ENCODE assay signal across 28 mouse cellular contexts in the genomic region with DNA sequence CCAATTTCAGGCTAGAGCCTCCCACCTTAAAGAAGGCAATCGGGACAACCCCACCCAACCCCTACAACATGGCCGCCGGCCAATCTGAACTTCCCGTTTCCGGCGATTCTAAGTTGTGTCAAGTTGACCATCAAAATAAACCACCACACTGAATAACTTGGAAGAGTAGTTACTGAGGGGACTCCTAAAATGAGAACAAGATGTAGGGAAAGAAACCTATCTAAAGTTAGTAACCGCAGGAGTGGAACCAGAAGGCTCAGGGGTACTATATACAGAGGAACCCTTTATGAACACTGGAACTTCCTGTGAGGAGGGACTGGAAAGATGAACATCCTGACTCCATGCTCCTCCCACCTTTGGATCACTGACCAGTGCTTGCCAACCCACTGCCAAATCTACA. TPM values are rescaled to one million over a fixed set of nuclear protein-coding genes. Genes with fewer than 3 reads are reported as not detected.
A peak's percentile ranks its signal among the peaks of the same experiment; 100 is the strongest.
DNase-seq lines count a peak whose midpoint lies in the region; ATAC-seq and TF ChIP-seq lines count a peak whose summit lies in the region.
"Had no signal": no experiment of that assay in that cellular context is flagged by ENCODE, and none has a peak within 500 bp of the region (broad histone marks: within the 10 kb centered on the region; RNA-seq: fewer than 3 reads in every experiment).

No protein-coding gene starts in this region.

- no peak for TF ChIP-seq CTCF in heart, adult 2 months (IDR thresholded peaks at IDR 0.05)
- TF ChIP-seq CTCF in MEL (IDR thresholded peaks at IDR 0.05 in 2 of 3, conservative IDR thresholded peaks at IDR 0.05 in 1 of 3; ENCODE audit: control insufficient read depth in 1 of 3, insufficient read depth in 1 of 3, low read depth in 2 of 3, low read length in 3 of 3, poor library complexity in 1 of 3, severe bottlenecking in 1 of 3), result no peak

- no peak for ATAC-seq in hindbrain, embryonic 12.5 days (ENCODE audit: low FRiP score)
- ATAC-seq: activated CD4-positive, CD25-positive, alpha-beta regulatory T cell, adult 4 months; CD4-positive, CD25-positive, alpha-beta regulatory T cell, adult 4 months; Patski had no signal

- no peaks in the 10 kb centered on the region for H3K27me3 ChIP-seq in heart, adult 2 months (ENCODE audit: control insufficient read depth, insufficient read depth, low read length)
- no peaks in the 10 kb centered on the region for H3K27me3 ChIP-seq in MEL (ENCODE audit: control insufficient read depth in 1 of 2, insufficient read depth in 2 of 2, low read length in 2 of 2)
- H3K27me3 ChIP-seq in hindbrain, embryonic 12.5 days, result no peaks in the 10 kb centered on the region; the same call in 1 of the 2 replicates
- H3K27me3 ChIP-seq: CH12.LX, Patski had no signal

- H3K9me3 ChIP-seq in MEL (replicated peaks; ENCODE audit: insufficient read depth, low read length), result no peaks in the 10 kb centered on the region
- no peaks in the 10 kb centered on the region for H3K9me3 ChIP-seq in hindbrain, embryonic 12.5 days (replicated peaks)
- H3K9me3 ChIP-seq: G1E had no signal

- TF ChIP-seq POLR2A in heart, adult 2 months (IDR thresholded peaks at IDR 0.05; ENCODE audit: insufficient read depth, low read depth, low read length), result no peak
- TF ChIP-seq POLR2A in MEL (IDR thresholded peaks at IDR 0.05; ENCODE audit: control insufficient read depth in 1 of 2, insufficient read depth in 1 of 2, low read depth in 1 of 2, low read length in 2 of 2, poor library complexity in 1 of 2), result no peak

- no peak overlapping the region for H3K9ac ChIP-seq in heart, adult 2 months (ENCODE audit: low read depth, low read length)
- H3K9ac ChIP-seq in MEL (ENCODE audit: control insufficient read depth, low read depth, low read length, poor library complexity, severe bottlenecking), result no peak overlapping the region
- H3K9ac ChIP-seq in hindbrain, embryonic 12.5 days, result no peak overlapping the region

- H3K27ac ChIP-seq in heart, adult 2 months, result no peak overlapping the region
- peak overlapping the region; percentile 25 for H3K27ac ChIP-seq in MEL (ENCODE audit: control insufficient read depth, low read depth, low read length)
- H3K27ac ChIP-seq in hindbrain, embryonic 12.5 days, result no peak overlapping the region

- H3K4me1 ChIP-seq in heart, adult 2 months (ENCODE audit: control insufficient read depth, insufficient read depth, low read length), result no peaks in the 10 kb centered on the region
- H3K4me1 ChIP-seq in MEL (ENCODE audit: control insufficient read depth in 1 of 2, insufficient read depth in 2 of 2, low read length in 2 of 2), result peaks cover 6 to 35% of the 10 kb centered on the region in 2 experiments
- H3K4me1 ChIP-seq in hindbrain, embryonic 12.5 days, result no peaks in the 10 kb centered on the region

- 90% methylated on average over 7 of the region's 7 CpGs for WGBS in heart, adult 2 months
- WGBS in hindbrain, embryonic 12.5 days, result 96% methylated on average over 7 of the region's 7 CpGs

- TF ChIP-seq RAD21 in MEL (IDR thresholded peaks at IDR 0.05; ENCODE audit: low read depth, low read length), result no peak

- intact Hi-C loops in heart, adult 2 months (cut with DNase I), result loop anchor here (10.0 kb wide), 1 partner anchor 223 kb away; no protein-coding TSS in a partner anchor

- H3K36me3 ChIP-seq in heart, adult 2 months (ENCODE audit: control insufficient read depth, insufficient read depth, low read length), result no peaks in the 10 kb centered on the region
- peaks cover 0 to 30% of the 10 kb centered on the region in 2 experiments; a peak in 2 of 4 replicates for H3K36me3 ChIP-seq in MEL (ENCODE audit: control insufficient read depth in 1 of 2, insufficient read depth in 2 of 2, low read length in 2 of 2)
- no peaks in the 10 kb centered on the region for H3K36me3 ChIP-seq in hindbrain, embryonic 12.5 days
- H3K36me3 ChIP-seq: G1E had no signal

- no peak overlapping the region for H3K4me2 ChIP-seq in hindbrain, embryonic 12.5 days (replicated peaks)

- H3K4me3 ChIP-seq in heart, adult 2 months, result no peak overlapping the region
- H3K4me3 ChIP-seq in MEL (ENCODE audit: control insufficient read depth in 1 of 2, insufficient read depth in 1 of 2, low read depth in 2 of 2, low read length in 2 of 2), result peak overlapping the region; percentile 0 to 2; a peak in 2 of 4 replicates
- H3K4me3 ChIP-seq in hindbrain, embryonic 12.5 days, result no peak overlapping the region

- peak; percentile 73 for DNase-seq in heart, adult 11 months
- DNase-seq in heart, adult 2 months, result no peak
- DNase-seq in MEL (ENCODE audit: low read depth, low spot score), result peak; percentile 67
- peak; percentile 10 for DNase-seq in MEL-GATA-1-ER (ENCODE audit: extremely low read depth, low read depth)
- no peak for DNase-seq in right cerebral cortex, adult 2 months (ENCODE audit: low spot score in 2 of 2)
- DNase-seq: adrenal gland, adult 2 months; adrenal gland, adult 8-10 months; adrenal gland, postnatal 10 days; adrenal gland, postnatal 14 days; adrenal gland, postnatal 25 days; adrenal gland, postnatal 36 days; B cell, adult 2 months; cerebellum, adult 11 months; cerebellum, adult 11-12 months; cerebellum, adult 18-20 months; cerebellum, adult 2 months; cerebellum, adult 8-10 months had no signal

- no peak for TF ChIP-seq EP300 in heart, adult 2 months (IDR thresholded peaks at IDR 0.05; ENCODE audit: insufficient read depth, low read depth, low read length)
- peak in 1 of 2 experiments; percentile 29; a peak in 1 of 4 replicates for TF ChIP-seq EP300 in MEL (IDR thresholded peaks at IDR 0.05; ENCODE audit: low read depth in 1 of 2, low read length in 2 of 2)

- no peaks in the 10 kb centered on the region for H3K79me2 ChIP-seq in heart, adult 2 months (replicated peaks; ENCODE audit: control insufficient read depth, insufficient read depth, low read length)
- no peaks in the 10 kb centered on the region; the same call in 1 of the 2 replicates for H3K79me2 ChIP-seq in MEL (ENCODE audit: control insufficient read depth, insufficient read depth, low read length, poor library complexity)

TF ChIP-seq in MEL, 35 proteins besides CTCF, POLR2A, EP300 and RAD21:
- TF ChIP-seq USF1 (IDR thresholded peaks at IDR 0.05; ENCODE audit: low read depth, low read length) (no peak), POLR2AphosphoS2 (IDR thresholded peaks at IDR 0.05; ENCODE audit: low read length) (no peak), NRF1 (IDR thresholded peaks at IDR 0.05; ENCODE audit: insufficient read depth, low read depth, low read length, poor library complexity, severe bottlenecking) (no peak), KAT2A (conservative IDR thresholded peaks at IDR 0.05; ENCODE audit: low read depth, low read length) (no peak), HCFC1 (IDR thresholded peaks at IDR 0.05; ENCODE audit: low read depth, low read length) (0 out of 2 replicates have a peak, but pooled peaks have one; percentile 54), UBTF (IDR thresholded peaks at IDR 0.05; ENCODE audit: borderline replicate concordance, insufficient read depth, low read depth, low read length) (no peak), JUND (IDR thresholded peaks at IDR 0.05; ENCODE audit: low read depth, low read length) (no peak), USF2 (IDR thresholded peaks at IDR 0.05; ENCODE audit: borderline replicate concordance in 1 of 2, insufficient read depth in 1 of 2, low read depth in 1 of 2, low read length in 2 of 2) (no peak), TCF12 (IDR thresholded peaks at IDR 0.05; ENCODE audit: low read depth, low read length) (no peak), MAFK (IDR thresholded peaks at IDR 0.05; ENCODE audit: borderline replicate concordance, low read depth, low read length) (no peak), SIN3A (IDR thresholded peaks at IDR 0.05; ENCODE audit: low read length) (no peak; the same call in 1 of the 2 replicates), ETS1 (IDR thresholded peaks at IDR 0.05; ENCODE audit: low read depth, low read length) (no peak), MAX (IDR thresholded peaks at IDR 0.05; ENCODE audit: low read length) (no peak), POLR2AphosphoS5 (IDR thresholded peaks at IDR 0.05; ENCODE audit: borderline replicate concordance, low read depth, low read length) (no peak), RCOR1 (IDR thresholded peaks at IDR 0.05; ENCODE audit: low read depth, low read length) (peak; percentile 56), ELF1 (IDR thresholded peaks at IDR 0.05; ENCODE audit: low read depth, low read length) (0 out of 2 replicates have a peak, but pooled peaks have one; percentile 24), ZNF384 (IDR thresholded peaks at IDR 0.05; ENCODE audit: low read depth, low read length) (no peak)

RNA-seq across cellular contexts. Expression of a gene that starts 10.9 kb away (rescaled TPM):
- total RNA-seq in heart, adult 2 months (2021), result not detected
- polyA plus RNA-seq in heart, adult 2 months (2012; rRNA removed), result 0.12 and 0.21 TPM in 2 replicates
- total RNA-seq in MEL (2012; rRNA removed), result not detected in 2 replicates
- polyA plus RNA-seq in MEL (2012; ENCODE audit: insufficient read depth in 1 of 2, insufficient read length in 2 of 2, low read depth in 1 of 2, low replicate concordance in 2 of 2, missing spikeins in 1 of 2), result not detected
- not detected in 2 replicates for polyA plus RNA-seq in hindbrain, embryonic 12.5 days (2016; fragmentation: Nextera tagmentation; extraction: Ambion mirVana)
- total RNA-seq: adrenal gland, adult 18-20 months; adrenal gland, adult 2 months; adrenal gland, adult 8-10 months; adrenal gland, postnatal 10 days; adrenal gland, postnatal 14 days; adrenal gland, postnatal 25 days; adrenal gland, postnatal 36 days; adrenal gland, postnatal 4 days; CH12.LX; ES-E14 had no signal
- polyA plus RNA-seq: brain, embryonic 14.5 days; C2C12; CD4-positive, CD25-positive, alpha-beta regulatory T cell, adult 4 months; G1E; Patski had no signal

RNA-seq across cellular contexts. Expression of a gene that starts 24.3 kb away (rescaled TPM):
- total RNA-seq in heart, adult 2 months (2021), result 1 to 10 TPM; 6.8 TPM
- 1.9 and 3.0 TPM in 2 replicates for polyA plus RNA-seq in heart, adult 2 months (2012; rRNA removed)
- 41.2 and 44.6 TPM in 2 replicates for total RNA-seq in MEL (2012; rRNA removed)
- 100 to 1,000 TPM in 1 of 2 experiments, 10 to 100 TPM in 1; 32.6 to 447 TPM for polyA plus RNA-seq in MEL (2012; ENCODE audit: insufficient read depth in 1 of 2, insufficient read length in 2 of 2, low read depth in 1 of 2, low replicate concordance in 2 of 2, missing spikeins in 1 of 2)
- 18.5 and 21.4 TPM in 2 replicates for polyA plus RNA-seq in hindbrain, embryonic 12.5 days (2016; fragmentation: Nextera tagmentation; extraction: Ambion mirVana)

RNA-seq across cellular contexts. Expression of a gene that starts 38.4 kb away (rescaled TPM):
- total RNA-seq in heart, adult 2 months (2021), result 10 to 100 TPM; 15.2 to 19.7 TPM
- 20.5 and 28.6 TPM in 2 replicates for polyA plus RNA-seq in heart, adult 2 months (2012; rRNA removed)
- total RNA-seq in MEL (2012; rRNA removed), result 0.46 and 0.73 TPM in 2 replicates
- 1 to 10 TPM in 1 of 2 experiments, not detected in 1; 1.9 TPM for polyA plus RNA-seq in MEL (2012; ENCODE audit: insufficient read depth in 1 of 2, insufficient read length in 2 of 2, low read depth in 1 of 2, low replicate concordance in 2 of 2, missing spikeins in 1 of 2)
- polyA plus RNA-seq in hindbrain, embryonic 12.5 days (2016; fragmentation: Nextera tagmentation; extraction: Ambion mirVana), result 4.1 and 4.5 TPM in 2 replicates

RNA-seq across cellular contexts. Expression of a gene that starts 41.5 kb away (rescaled TPM):
- total RNA-seq in heart, adult 2 months (2021), result under 1 TPM in 1 of 2 experiments, not detected in 1; 0.47 TPM
- polyA plus RNA-seq in heart, adult 2 months (2012; rRNA removed), result 1.4 and 1.8 TPM in 2 replicates
- not detected in 2 replicates for total RNA-seq in MEL (2012; rRNA removed)
- polyA plus RNA-seq in MEL (2012; ENCODE audit: insufficient read depth in 1 of 2, insufficient read length in 2 of 2, low read depth in 1 of 2, low replicate concordance in 2 of 2, missing spikeins in 1 of 2), result not detected
- polyA plus RNA-seq in hindbrain, embryonic 12.5 days (2016; fragmentation: Nextera tagmentation; extraction: Ambion mirVana), result not detected in 2 replicates
- total RNA-seq: G1E had no signal
- polyA plus RNA-seq: brain, embryonic 14.5 days; G1E had no signal

Comparison
In these comparisons a context has a peak if more than half of its experiments do, and no peak if none do; other contexts are left out.
1. DNase-seq: peak in heart, adult 11 months (single experiment), MEL (single experiment) and MEL-GATA-1-ER (single experiment); none in heart, adult 2 months (0 of 2) and right cerebral cortex, adult 2 months (0 of 2).
2. H3K4me3 ChIP-seq: peak in MEL (2 of 2); none in heart, adult 2 months (single experiment) and hindbrain, embryonic 12.5 days (single experiment).